Mouse (Mus musculus): ENCODE measurements around the gene Htr2b. TPM values are rescaled to one million over a fixed set of nuclear protein-coding genes. Genes with fewer than 3 reads are reported as not detected.
A peak's percentile ranks its signal among the peaks of the same experiment; 100 is the strongest.

Gene Htr2b
- total and polyA plus RNA-seq, 3 experiments, result 0.50 to 0.62 (median 0.61) TPM

GRCm38 (mm10) chr1:86054943-86055342, 56.8 kb downstream of the Htr2b start:
- 59% methylated on average over 3 of the region's 3 CpGs for WGBS
- intact Hi-C loops (cut with DNase I), result no loop called here
- H3K27me3 ChIP-seq (ENCODE audit: control insufficient read depth, insufficient read depth, low read length), result no peaks in the 10 kb centered on the region

GRCm38 (mm10) chr1:86053198-86053921, 58.4 kb downstream of the Htr2b start:
- DNase-seq, result peak; percentile 74 to 77
- Histone ChIP-seq H3K27ac (no peak overlapping the region), H3K27me3 (ENCODE audit: control insufficient read depth, insufficient read depth, low read length) (no peaks in the 10 kb centered on the region), H3K79me2 (replicated peaks; ENCODE audit: control insufficient read depth, insufficient read depth, low read length) (no peaks in the 10 kb centered on the region), H3K4me3 (no peak overlapping the region), H3K9ac (ENCODE audit: low read depth, low read length) (no peak overlapping the region), H3K36me3 (ENCODE audit: control insufficient read depth, insufficient read depth, low read length) (no peaks in the 10 kb centered on the region), H3K4me1 (ENCODE audit: control insufficient read depth, insufficient read depth, low read length) (no peaks in the 10 kb centered on the region)
- intact Hi-C loops (cut with DNase I), result no loop called here
- WGBS, result 47% methylated on average over 12 of the region's 12 CpGs
- TF ChIP-seq CTCF (IDR thresholded peaks at IDR 0.05), result no peak
- no peak for TF ChIP-seq EP300 (IDR thresholded peaks at IDR 0.05; ENCODE audit: insufficient read depth, low read depth, low read length)
- TF ChIP-seq POLR2A (IDR thresholded peaks at IDR 0.05; ENCODE audit: insufficient read depth, low read depth, low read length), result no peak

More at GRCm38 (mm10) chr1:86054943-86055342, 56.8 kb downstream of the Htr2b start:
- H3K27ac ChIP-seq, result no peak overlapping the region
- no peaks in the 10 kb centered on the region for H3K79me2 ChIP-seq (replicated peaks; ENCODE audit: control insufficient read depth, insufficient read depth, low read length)
- H3K9ac ChIP-seq (ENCODE audit: low read depth, low read length), result no peak overlapping the region
- DNase-seq, result no peak
- no peak overlapping the region for H3K4me3 ChIP-seq
- peaks cover 2% of the 10 kb centered on the region; the same call in 1 of the 2 replicates for H3K4me1 ChIP-seq (ENCODE audit: control insufficient read depth, insufficient read depth, low read length)
- TF ChIP-seq POLR2A (IDR thresholded peaks at IDR 0.05; ENCODE audit: insufficient read depth, low read depth, low read length) (no peak), EP300 (IDR thresholded peaks at IDR 0.05; ENCODE audit: insufficient read depth, low read depth, low read length) (no peak), CTCF (IDR thresholded peaks at IDR 0.05) (no peak)
- no peaks in the 10 kb centered on the region for H3K36me3 ChIP-seq (ENCODE audit: control insufficient read depth, insufficient read depth, low read length)

Other genes starting within 250 kb of the Htr2b start
- 10 to 100 TPM; 60.3 to 62.0 TPM for gene Itm2c, start 217.7 kb downstream of the Htr2b start, total RNA-seq (2021)
- 101 and 137 TPM in 2 replicates for gene Itm2c, start 217.7 kb downstream of the Htr2b start, polyA plus RNA-seq (2012; rRNA removed)
- gene 4933407L21Rik, start 183.5 kb downstream of the Htr2b start, total RNA-seq (2021), result not detected
- not detected in 2 replicates for gene 4933407L21Rik, start 183.5 kb downstream of the Htr2b start, polyA plus RNA-seq (2012; rRNA removed)
- not detected for gene Gpr55, start 151.0 kb downstream of the Htr2b start, total RNA-seq (2021)
- 0.03 TPM in 1 of 2 replicates, not detected in the other for gene Gpr55, start 151.0 kb downstream of the Htr2b start, polyA plus RNA-seq (2012; rRNA removed)
- gene Spata3, start 95.2 kb downstream of the Htr2b start, total RNA-seq (2021), result not detected
- gene Spata3, start 95.2 kb downstream of the Htr2b start, polyA plus RNA-seq (2012; rRNA removed), result 0.67 and 0.80 TPM in 2 replicates
- gene 2810459M11Rik, start 66.1 kb downstream of the Htr2b start, total RNA-seq (2021), result not detected
- gene 2810459M11Rik, start 66.1 kb downstream of the Htr2b start, polyA plus RNA-seq (2012; rRNA removed), result 0.06 TPM in 1 of 2 replicates, not detected in the other
- 100 to 1,000 TPM in 1 of 2 experiments, 10 to 100 TPM in 1; 91.6 to 104 TPM for gene Psmd1, start 47.6 kb downstream of the Htr2b start, total RNA-seq (2021)
- gene Psmd1, start 47.6 kb downstream of the Htr2b start, polyA plus RNA-seq (2012; rRNA removed), result 65.0 and 102 TPM in 2 replicates
- under 1 TPM in 1 of 2 experiments, not detected in 1; 0.57 TPM for gene Gm21972, start 21.7 kb upstream of the Htr2b start, total RNA-seq (2021)
- not detected in 2 replicates for gene Gm21972, start 21.7 kb upstream of the Htr2b start, polyA plus RNA-seq (2012; rRNA removed)
- 1 to 10 TPM; 3.5 TPM for gene Armc9, start 42.8 kb upstream of the Htr2b start, total RNA-seq (2021)
- gene Armc9, start 42.8 kb upstream of the Htr2b start, polyA plus RNA-seq (2012; rRNA removed), result 1.6 and 2.4 TPM in 2 replicates
- gene B3gnt7, start 190.9 kb upstream of the Htr2b start, total RNA-seq (2021), result under 1 TPM; 0.41 to 0.57 TPM
- gene B3gnt7, start 190.9 kb upstream of the Htr2b start, polyA plus RNA-seq (2012; rRNA removed), result 0.62 and 0.82 TPM in 2 replicates
- gene Ncl, start 247.4 kb upstream of the Htr2b start, total RNA-seq (2021), result 100 to 1,000 TPM in 1 of 2 experiments, 10 to 100 TPM in 1; 95.9 to 120 TPM
- gene Ncl, start 247.4 kb upstream of the Htr2b start, polyA plus RNA-seq (2012; rRNA removed), result 7.2 and 10.3 TPM in 2 replicates